Mouse (Mus musculus): ENCODE measurements around the gene Baz2b. TPM values are rescaled to one million over a fixed set of nuclear protein-coding genes. Genes with fewer than 3 reads are reported as not detected.

The Baz2b gene
- polyA plus RNA-seq, 1 experiment from 2014 or later = 57.2 TPM

GRCm38 (mm10) chr2:59993190-59993535, 216.5 kb downstream of the Baz2b start:
- H3K4me1 ChIP-seq (ENCODE audit: insufficient read depth) = no peaks in the 10 kb centered on the region
- no peak for DNase-seq
- no peak for ATAC-seq (ENCODE audit: insufficient read depth)
- TF ChIP-seq CTCF (IDR thresholded peaks at IDR 0.05; ENCODE audit: low read depth) = no peak
- no peak overlapping the region for H3K27ac ChIP-seq (ENCODE audit: low read depth)
- H3K9ac ChIP-seq = no peak overlapping the region
- 47% methylated on average over 3 of the region's 3 CpGs for WGBS
- H3K4me3 ChIP-seq (ENCODE audit: low read depth, low read length) = no peak overlapping the region
- 0 out of 2 replicates have a peak, but pooled peaks cover 3% of the 10 kb centered on the region for H3K36me3 ChIP-seq (ENCODE audit: insufficient read depth)
- H3K4me2 ChIP-seq = no peak overlapping the region
- no peaks in the 10 kb centered on the region for H3K27me3 ChIP-seq (ENCODE audit: insufficient read depth, low read length)
- H3K9me3 ChIP-seq (ENCODE audit: low read depth, low read length) = no peaks in the 10 kb centered on the region

GRCm38 (mm10) chr2:59992488-59993189, 217.0 kb downstream of the Baz2b start:
- Histone ChIP-seq H3K27ac (ENCODE audit: low read depth) (0 out of 2 replicates have a peak overlapping the region, but pooled peaks have one; percentile 5), H3K9ac (no peak overlapping the region), H3K4me3 (ENCODE audit: low read depth, low read length) (no peak overlapping the region), H3K36me3 (ENCODE audit: insufficient read depth) (0 out of 2 replicates have a peak, but pooled peaks cover 3% of the 10 kb centered on the region), H3K27me3 (ENCODE audit: insufficient read depth, low read length) (no peaks in the 10 kb centered on the region), H3K4me1 (ENCODE audit: insufficient read depth) (no peaks in the 10 kb centered on the region), H3K4me2 (no peak overlapping the region), H3K9me3 (ENCODE audit: low read depth, low read length) (no peaks in the 10 kb centered on the region)
- ATAC-seq (ENCODE audit: insufficient read depth) (peak; percentile 65; the same call in 1 of the 2 replicates), DNase-seq (peak; percentile 31)
- TF ChIP-seq CTCF (IDR thresholded peaks at IDR 0.05; ENCODE audit: low read depth) = no peak
- 33% methylated on average over 10 of the region's 10 CpGs for WGBS

- Histone ChIP-seq H3K4me3 (ENCODE audit: low read depth, low read length) (no peak overlapping the region), H3K36me3 (ENCODE audit: insufficient read depth) (0 out of 2 replicates have a peak, but pooled peaks cover 3% of the 10 kb centered on the region), H3K9me3 (ENCODE audit: low read depth, low read length) (no peaks in the 10 kb centered on the region), H3K27me3 (ENCODE audit: insufficient read depth, low read length) (no peaks in the 10 kb centered on the region), H3K9ac (no peak overlapping the region), H3K4me1 (ENCODE audit: insufficient read depth) (no peaks in the 10 kb centered on the region), H3K4me2 (no peak overlapping the region), H3K27ac (ENCODE audit: low read depth) (no peak overlapping the region)
- TF ChIP-seq CTCF (IDR thresholded peaks at IDR 0.05; ENCODE audit: low read depth) = no peak
- DNase-seq (no peak), ATAC-seq (ENCODE audit: insufficient read depth) (no peak)
These were observed 217.9 kb downstream of the Baz2b start for GRCm38 (mm10) chr2:59991775-59992174.

- Histone ChIP-seq H3K9me3 (ENCODE audit: low read depth, low read length) (no peaks in the 10 kb centered on the region), H3K27ac (ENCODE audit: low read depth) (no peak overlapping the region), H3K4me1 (ENCODE audit: insufficient read depth) (no peaks in the 10 kb centered on the region), H3K9ac (0 out of 2 replicates have a peak overlapping the region, but pooled peaks have one; percentile 8), H3K4me2 (no peak overlapping the region), H3K27me3 (ENCODE audit: insufficient read depth, low read length) (no peaks in the 10 kb centered on the region), H3K4me3 (ENCODE audit: low read depth, low read length) (no peak overlapping the region), H3K36me3 (ENCODE audit: insufficient read depth) (0 out of 2 replicates have a peak, but pooled peaks cover 3% of the 10 kb centered on the region)
- ATAC-seq (ENCODE audit: insufficient read depth) (no peak), DNase-seq (no peak)
- TF ChIP-seq CTCF (IDR thresholded peaks at IDR 0.05; ENCODE audit: low read depth) = no peak
- WGBS = 41% methylated on average over 6 of the region's 6 CpGs
These were observed 222.1 kb downstream of the Baz2b start for GRCm38 (mm10) chr2:59987521-59987920.

- no peak overlapping the region for H3K4me3 ChIP-seq (ENCODE audit: low read depth, low read length)
- DNase-seq = peak; percentile 61
These were observed 230.0 kb downstream of the Baz2b start for GRCm38 (mm10) chr2:59979488-59980220.

GRCm38 (mm10) chr2:59976680-59977079, 233.0 kb downstream of the Baz2b start:
- TF ChIP-seq CTCF (IDR thresholded peaks at IDR 0.05; ENCODE audit: low read depth) = no peak
- 90% methylated on average over 5 of the region's 5 CpGs for WGBS
- Histone ChIP-seq H3K36me3 (ENCODE audit: insufficient read depth) (peaks cover 16% of the 10 kb centered on the region), H3K4me1 (ENCODE audit: insufficient read depth) (no peaks in the 10 kb centered on the region), H3K9ac (no peak overlapping the region), H3K4me3 (ENCODE audit: low read depth, low read length) (no peak overlapping the region), H3K27me3 (ENCODE audit: insufficient read depth, low read length) (no peaks in the 10 kb centered on the region), H3K27ac (ENCODE audit: low read depth) (no peak overlapping the region), H3K4me2 (no peak overlapping the region), H3K9me3 (ENCODE audit: low read depth, low read length) (no peaks in the 10 kb centered on the region)
- DNase-seq = no peak
- ATAC-seq (ENCODE audit: insufficient read depth) = no peak

More at GRCm38 (mm10) chr2:59979488-59980220, 230.0 kb downstream of the Baz2b start:
- 34% methylated on average over 6 of the region's 6 CpGs for WGBS
- peak; percentile 38; the same call in 1 of the 2 replicates for ATAC-seq (ENCODE audit: insufficient read depth)
- Histone ChIP-seq H3K27me3 (ENCODE audit: insufficient read depth, low read length) (no peaks in the 10 kb centered on the region), H3K27ac (ENCODE audit: low read depth) (no peak overlapping the region), H3K4me2 (no peak overlapping the region), H3K9me3 (ENCODE audit: low read depth, low read length) (no peaks in the 10 kb centered on the region), H3K9ac (no peak overlapping the region), H3K36me3 (ENCODE audit: insufficient read depth) (peaks cover 18% of the 10 kb centered on the region), H3K4me1 (ENCODE audit: insufficient read depth) (no peaks in the 10 kb centered on the region)
- TF ChIP-seq CTCF (IDR thresholded peaks at IDR 0.05; ENCODE audit: low read depth) = no peak

GRCm38 (mm10) chr2:59975772-59976171, 233.9 kb downstream of the Baz2b start:
- 85% methylated on average over 6 of the region's 6 CpGs for WGBS
- Histone ChIP-seq H3K27ac (ENCODE audit: low read depth) (no peak overlapping the region), H3K4me2 (no peak overlapping the region), H3K9ac (no peak overlapping the region), H3K9me3 (ENCODE audit: low read depth, low read length) (no peaks in the 10 kb centered on the region), H3K4me1 (ENCODE audit: insufficient read depth) (no peaks in the 10 kb centered on the region), H3K36me3 (ENCODE audit: insufficient read depth) (peaks cover 16% of the 10 kb centered on the region), H3K4me3 (ENCODE audit: low read depth, low read length) (no peak overlapping the region), H3K27me3 (ENCODE audit: insufficient read depth, low read length) (no peaks in the 10 kb centered on the region)
- DNase-seq (no peak), ATAC-seq (ENCODE audit: insufficient read depth) (no peak)
- TF ChIP-seq CTCF (IDR thresholded peaks at IDR 0.05; ENCODE audit: low read depth) = no peak
